Mouse (Mus musculus): Measurements from ENCODE around the gene Cnih4.

DNA sequence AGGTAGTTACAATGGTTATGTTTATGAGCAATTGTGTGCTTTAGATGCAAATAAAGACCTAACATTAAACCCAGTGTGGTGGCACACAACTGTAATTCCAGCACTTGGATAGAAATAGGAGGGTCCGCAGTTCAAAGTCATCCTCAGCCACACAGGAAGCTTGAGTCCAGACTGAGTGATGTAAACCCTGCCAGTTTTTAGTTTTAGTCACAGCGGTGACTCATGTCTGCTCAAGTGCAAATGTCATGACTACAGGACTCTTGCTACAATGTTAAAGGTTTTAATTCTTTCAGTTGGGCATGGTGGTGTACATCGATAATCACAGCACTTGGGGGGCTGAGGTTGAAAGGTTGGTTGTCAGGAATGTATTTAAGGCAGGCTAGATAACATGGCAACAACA is 18.6 kb upstream of the Cnih4 start:
- TF ChIP-seq POLR2A (IDR thresholded peaks at IDR 0.05; ENCODE audit: borderline replicate concordance, low read depth, low read length), result no peak
- TF ChIP-seq CTCF (IDR thresholded peaks at IDR 0.05; ENCODE audit: low read depth, low read length), result no peak

Data from bone marrow macrophage, adult 2 months (primary cell).